Mouse (Mus musculus) neural tube, embryonic 10.5 days (tissue): ENCODE data around the gene Ppp1r1b.

Experiments
- DNase-seq: peaks from one replicate; pipeline ENCODE4 v3.0.0-alpha.2; 2017; ENCODE audit warnings: low spot score; ENCODE audit errors: extremely low spot score

The Ppp1r1b gene

DNA sequence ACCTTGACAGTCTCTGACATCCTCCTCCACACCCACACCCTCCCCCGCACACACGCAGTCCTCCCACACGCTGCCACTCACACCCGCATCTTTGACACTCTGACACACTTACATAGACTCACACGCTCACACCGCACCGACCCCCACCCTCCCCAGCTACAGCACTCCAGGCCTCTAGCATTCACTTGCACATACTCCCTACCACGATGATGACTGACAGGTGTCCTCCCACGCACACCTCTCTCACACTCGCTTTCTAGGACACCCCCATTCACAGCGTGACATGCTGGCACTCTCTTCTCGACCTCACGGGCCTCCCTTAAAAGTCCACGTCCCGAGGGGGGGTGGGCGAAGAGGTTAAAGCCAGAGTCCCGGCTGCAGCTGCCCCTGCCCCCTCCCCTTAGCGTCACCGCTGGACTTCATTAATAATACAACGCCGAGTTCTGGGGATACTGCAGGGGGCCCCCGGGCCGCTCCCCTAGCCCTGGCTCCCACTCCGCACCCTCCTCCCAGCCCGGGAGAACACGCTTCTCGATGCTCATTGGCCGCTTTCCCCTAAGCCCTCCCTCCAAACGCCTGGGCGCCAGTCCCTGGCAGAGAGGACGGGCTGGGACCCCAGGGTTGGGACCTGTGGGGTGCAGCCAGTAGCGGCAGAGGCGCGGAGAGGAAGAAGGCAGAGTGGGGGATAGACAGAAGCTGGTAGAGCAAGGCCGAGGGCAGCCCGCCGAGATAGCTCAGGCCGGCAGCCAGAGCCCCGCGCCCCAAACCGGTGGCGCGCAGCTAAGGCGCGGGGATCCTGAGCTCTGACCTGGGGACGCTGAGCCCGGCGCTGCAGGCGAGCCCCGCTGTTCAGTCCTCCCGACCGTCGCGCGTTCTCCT lies at the start of gene Ppp1r1b:
Gene Ppp1r1b (plus strand): TSS at position 322 of the 879 bp plus-strand sequence.
- DNase-seq = peak; percentile 51

DNA sequence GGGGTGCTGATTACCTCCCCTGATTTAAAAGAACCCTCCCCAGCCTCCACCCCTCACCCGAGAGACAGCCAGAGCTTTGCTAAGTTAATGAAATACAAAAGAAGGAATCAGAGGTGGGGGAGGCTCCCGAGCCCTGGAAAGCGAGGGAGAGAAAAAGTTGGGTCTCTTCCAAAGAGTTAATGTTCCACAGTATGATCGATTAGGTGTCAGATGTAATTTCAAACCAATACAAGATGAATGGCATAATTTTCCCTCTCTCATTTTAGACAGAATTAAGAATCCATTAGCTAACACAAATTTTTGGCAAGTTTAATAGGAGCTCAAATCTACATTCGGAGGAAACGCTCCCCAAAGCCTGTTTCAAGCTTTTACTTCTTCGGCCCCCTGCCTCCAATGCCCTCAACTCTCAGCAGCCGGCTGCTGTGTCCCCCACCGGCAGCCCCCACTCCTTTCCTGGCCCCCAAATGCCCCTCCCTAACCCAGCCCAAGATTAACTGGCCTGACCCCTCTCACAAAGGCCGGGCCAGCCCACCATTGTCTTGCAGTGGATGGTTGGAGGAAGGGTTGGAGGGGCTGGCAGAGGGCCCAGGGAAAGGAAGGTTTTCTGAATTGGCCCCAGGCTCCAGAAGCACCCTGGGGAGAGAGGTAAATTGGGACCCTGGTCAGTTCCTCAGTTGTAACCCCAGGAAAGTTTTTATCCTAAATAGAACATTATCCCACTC lies 49.6 kb upstream of the Ppp1r1b start:
- DNase-seq = peak; percentile 31

DNA sequence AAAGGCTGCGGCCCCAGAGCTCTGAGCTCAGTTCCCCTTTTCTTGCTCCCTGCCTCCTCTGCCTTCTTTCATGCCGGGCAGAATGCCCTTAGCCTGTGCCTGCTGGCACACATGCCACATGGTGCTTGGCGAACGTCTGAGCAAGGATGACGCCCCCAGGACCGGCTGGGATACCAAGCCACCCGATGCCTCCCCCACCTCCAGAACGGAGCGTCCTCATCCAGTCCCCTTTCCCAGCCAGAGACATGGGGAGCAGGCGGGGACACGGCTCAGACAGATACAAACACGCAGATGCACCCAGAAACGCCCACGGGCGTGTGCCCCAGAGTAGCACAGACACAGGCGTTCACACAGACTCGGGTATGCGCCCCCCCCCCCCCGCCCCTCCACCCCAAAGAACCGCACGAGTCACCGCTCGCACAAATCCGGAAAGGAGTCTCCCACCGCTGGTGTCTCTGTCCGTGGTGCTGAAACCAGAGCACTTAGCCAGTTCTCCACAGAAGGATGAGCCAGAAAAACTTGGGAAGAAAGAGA lies 34.3 kb upstream of the Ppp1r1b start:
- DNase-seq = peak; percentile 72

DNA sequence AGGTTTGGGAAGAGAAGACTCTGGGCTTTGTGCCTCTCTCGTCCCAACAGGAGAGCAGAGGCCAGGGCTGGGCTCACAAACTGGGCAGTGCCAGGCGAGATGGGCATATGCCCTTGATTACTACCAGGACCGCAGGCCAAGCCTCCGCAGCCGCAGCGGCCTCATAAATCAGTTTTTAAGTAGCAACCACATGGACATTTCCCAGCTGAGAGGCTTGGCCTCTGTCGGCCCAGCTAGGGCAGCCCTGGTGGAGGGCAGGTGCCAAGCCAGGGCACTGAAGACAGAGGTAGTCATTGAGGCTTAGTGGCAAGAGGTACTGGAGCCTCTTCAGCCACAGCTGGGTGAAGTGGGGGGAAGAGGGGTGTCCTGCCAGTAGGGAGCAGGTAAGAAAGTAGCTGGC lies 30.7 kb upstream of the Ppp1r1b start:
- no peak for DNase-seq

DNA sequence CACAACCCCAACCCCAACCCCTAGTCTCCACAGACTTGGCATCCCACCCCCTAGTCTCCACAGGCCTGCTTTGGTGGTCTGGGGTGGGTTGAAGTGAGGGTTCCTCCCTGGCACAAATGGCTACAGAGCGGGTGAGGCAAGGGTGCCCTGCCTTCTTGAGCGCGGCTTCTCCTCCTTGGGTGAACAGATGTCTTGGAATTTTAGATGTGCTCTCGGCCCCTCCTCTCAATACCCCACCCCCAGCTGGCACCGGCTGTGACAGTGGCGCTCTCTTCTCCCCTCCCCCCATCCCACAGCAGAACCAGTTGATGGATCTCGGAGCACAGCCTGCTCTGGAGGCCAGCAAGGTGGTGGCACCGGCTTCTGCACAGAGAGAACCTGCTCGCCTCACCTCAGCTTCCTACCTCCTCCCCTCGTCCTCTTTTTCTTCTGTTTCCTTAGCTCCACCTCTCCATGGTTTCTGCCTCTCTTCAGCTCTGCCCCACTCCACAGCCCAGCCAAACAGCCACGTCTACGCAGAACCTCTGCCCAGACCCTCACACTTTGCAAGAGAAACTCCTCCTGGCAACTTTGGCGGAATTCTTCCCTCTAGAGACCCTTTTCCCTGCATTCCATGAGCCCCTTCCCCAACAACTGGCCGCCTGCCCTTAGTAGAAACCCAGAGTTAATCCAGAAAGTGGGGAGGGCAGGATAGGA lies 29.6 kb upstream of the Ppp1r1b start:
- DNase-seq = no peak

DNA sequence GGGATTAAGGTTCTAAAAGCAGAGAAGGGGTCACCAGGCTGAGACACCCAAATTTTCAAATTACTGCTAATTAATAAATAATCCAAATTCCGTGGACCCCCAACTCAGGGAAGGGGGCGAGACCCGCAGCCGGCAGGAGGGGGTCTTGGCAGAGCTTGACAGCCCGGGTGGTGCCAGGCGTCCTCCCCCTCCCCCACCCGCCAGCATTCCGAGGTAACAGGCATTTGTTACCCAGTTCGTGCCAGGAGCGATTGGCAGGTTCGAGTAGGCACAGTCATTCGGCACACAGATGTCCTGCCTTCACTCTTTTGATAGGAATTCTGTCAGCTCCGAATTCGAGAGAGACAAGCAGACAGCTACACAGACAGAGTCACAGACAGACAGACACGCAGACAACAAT lies 29.1 kb upstream of the Ppp1r1b start:
- DNase-seq = no peak

DNA sequence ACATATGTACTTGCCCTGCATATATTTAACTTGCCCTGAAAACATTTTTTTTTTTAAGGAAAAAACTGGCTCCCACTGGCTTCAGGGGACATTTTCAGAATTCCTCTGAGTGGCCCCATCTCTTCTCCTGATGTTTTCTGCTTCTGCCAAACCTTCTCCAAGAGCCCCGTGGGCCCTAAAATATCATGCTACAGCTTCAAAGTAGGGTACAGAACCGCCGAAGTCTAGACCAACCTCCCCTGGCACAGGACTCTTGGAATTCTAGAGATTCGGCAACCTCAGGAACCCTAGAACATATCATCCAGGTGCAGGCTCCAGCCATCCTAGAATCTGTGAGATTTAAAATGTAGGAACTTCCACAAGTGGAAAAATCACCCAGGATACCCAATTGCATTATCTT lies 28.7 kb upstream of the Ppp1r1b start:
- no peak for DNase-seq

DNA sequence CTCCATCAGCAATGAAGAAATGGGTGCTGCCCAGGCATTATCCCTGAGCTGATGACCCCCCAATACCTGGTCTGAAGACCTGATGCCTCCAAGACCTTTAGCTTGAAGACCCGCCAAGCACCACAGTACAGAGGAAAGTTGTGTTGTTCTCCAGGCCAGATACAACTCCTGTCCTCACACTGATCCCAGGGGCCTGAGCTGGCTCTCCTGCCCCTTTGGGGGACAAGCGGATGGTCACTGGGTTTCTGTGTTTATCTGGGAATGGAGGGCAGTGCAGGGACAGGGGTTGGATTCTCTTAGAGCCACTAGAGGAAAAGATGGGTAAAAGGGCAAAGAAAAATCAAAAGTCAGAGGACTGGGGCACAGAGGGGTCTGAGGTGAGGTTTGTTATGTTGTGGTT lies 28.3 kb upstream of the Ppp1r1b start:
- peak; percentile 26 for DNase-seq

DNA sequence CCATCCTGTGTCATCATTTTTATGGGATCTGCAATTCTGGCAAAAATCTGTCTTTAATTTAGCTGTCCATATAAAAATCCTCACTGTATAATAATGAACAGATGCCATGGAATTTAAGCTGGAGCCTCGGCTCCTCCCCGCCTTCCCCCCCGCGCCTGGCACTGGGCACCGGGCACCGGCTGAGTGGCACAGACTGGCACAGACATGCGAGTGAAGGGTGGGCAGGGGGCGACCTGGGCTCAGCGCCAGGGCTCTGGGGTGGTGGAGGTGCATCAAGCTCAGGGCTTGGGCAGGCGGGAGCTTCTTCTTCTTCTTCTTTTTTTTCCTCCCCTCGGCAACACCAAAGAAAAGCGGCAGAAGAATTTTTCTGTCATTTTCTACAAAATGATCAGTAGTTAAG lies 27.8 kb upstream of the Ppp1r1b start:
- DNase-seq = peak; percentile 33

DNA sequence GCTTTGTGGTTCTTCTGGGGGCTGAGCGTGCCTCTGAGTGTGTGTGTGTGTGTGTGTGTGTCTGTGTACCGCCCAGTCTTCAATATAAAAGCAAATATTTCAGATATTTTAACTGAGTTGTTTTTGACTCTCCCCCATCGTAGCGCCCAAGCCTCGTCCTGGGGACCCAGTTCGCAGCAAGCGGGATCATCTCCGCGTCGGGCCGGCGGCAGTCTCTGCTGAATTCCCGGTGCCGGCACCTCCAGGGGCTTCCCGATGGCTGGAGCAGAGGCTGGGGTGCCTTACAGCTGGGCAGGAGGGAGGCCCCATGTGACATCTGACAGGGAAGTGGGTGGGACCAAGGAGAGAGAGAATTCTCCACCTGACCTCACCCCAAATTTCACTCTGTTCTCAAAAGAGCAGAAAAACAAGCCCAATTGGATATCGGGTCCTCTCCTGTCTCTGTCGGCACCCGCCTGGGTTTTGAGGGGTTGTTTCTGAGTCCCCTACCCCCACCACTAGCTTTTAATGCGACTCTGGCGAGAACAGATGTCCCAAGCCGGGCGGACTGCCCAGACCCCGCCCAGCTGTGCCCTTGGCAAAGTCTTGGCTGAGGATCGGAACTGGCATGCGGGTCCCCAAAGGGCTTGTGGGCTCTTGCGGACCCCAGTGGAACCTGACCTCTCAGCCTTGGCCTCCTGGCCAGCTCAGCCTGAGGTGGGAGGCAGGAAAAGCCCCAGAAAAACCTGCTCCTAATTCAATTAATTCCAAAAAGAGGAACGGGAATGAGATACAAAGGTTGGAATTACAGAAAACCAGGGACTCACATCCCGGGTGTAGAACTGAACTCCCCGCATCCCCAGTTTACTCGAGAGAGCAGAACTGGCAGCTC lies 27.2 kb upstream of the Ppp1r1b start:
- DNase-seq = peak; percentile 43

DNA sequence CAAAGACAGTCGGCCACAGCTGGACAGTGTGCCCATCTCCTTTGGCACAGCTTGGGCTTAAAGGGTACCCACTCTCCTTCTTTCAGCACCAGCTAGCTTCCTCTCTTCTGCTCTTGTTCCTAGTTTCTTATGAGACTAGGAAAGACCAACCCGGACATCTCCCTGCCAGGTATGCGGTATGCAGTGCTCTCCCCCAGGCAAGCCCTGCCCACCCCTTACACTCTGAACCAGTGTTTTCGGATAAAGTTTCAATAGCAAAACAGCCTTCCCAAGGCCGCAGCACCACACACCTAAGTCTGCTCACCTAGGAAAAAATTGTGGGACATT lies 26.6 kb upstream of the Ppp1r1b start:
- DNase-seq = no peak

DNA sequence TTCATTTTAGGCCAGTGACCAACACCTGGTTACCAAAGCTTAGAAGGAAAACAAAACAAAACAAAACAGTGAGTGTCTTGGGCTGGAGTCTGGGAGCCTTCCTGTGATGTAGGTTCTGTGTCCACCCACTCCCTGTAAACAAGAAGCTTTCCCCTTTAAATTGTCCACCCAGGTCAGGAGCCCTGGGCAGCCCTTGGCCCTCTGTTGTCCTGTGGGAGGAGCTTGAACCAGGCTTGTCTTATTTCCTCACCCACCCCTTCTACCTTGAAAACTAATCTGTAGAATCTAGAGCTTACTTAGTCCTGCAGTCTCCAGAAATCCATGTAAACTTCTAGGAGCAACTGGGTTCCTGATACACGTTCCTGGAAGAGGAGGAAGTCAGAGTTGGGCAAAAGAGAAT lies 26.0 kb upstream of the Ppp1r1b start:
- DNase-seq = no peak

DNA sequence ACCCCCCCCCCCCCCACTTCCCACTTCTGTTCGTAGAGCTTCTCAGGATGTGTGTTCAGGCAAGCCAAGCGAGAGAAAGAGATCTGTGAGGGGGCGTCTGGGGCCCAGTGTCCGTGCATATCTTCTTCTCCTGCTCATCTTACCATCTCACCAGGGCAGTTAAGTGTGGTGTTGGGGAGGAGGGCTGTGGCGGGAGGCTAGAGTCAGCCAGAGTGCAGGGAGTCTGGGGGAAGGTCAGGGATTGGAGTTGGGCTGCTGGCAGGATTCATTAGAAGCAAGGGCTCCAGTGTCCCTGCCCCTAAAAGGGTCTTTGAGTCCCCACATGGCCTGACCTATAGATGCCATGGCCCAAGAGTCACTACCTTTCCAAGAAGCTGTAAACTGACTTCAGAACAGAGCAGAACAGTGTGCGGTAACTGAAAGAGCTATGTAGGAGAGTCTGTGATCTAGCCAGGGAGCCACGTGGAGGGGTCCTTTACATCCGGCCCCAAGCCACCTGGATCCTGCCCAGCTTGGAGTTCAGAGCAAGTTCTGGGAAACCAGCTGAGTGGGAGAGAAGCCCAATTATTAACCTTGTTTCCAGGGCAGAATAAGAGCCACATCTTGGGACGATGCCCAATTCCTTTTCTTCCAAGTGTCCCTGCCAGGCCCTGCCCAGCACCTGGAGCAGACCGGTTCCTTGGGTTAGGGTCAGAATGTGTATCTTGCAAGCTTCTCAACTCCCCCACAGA lies 24.9 kb upstream of the Ppp1r1b start:
- DNase-seq = peak; percentile 23

DNA sequence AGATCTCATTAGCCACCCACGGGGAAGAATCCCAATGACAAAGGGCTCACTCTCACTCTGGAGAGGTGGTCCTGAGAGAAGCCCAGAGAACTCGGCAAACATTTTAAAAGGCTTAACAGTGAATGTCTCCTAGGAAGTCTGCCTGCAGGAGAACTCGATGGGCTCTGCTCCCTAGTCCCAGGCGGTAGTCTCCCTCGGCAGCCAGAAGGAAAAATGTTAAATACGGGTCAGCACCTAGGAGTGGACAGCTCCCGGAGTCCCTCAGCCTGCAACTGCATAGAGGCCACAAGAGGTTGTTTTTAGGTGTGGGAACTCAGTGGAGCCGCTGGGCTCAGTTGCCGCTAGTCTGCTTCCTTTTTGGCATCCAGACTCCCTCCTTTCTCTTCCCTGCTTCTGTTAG lies 24.3 kb upstream of the Ppp1r1b start:
- DNase-seq = peak; percentile 54

DNA sequence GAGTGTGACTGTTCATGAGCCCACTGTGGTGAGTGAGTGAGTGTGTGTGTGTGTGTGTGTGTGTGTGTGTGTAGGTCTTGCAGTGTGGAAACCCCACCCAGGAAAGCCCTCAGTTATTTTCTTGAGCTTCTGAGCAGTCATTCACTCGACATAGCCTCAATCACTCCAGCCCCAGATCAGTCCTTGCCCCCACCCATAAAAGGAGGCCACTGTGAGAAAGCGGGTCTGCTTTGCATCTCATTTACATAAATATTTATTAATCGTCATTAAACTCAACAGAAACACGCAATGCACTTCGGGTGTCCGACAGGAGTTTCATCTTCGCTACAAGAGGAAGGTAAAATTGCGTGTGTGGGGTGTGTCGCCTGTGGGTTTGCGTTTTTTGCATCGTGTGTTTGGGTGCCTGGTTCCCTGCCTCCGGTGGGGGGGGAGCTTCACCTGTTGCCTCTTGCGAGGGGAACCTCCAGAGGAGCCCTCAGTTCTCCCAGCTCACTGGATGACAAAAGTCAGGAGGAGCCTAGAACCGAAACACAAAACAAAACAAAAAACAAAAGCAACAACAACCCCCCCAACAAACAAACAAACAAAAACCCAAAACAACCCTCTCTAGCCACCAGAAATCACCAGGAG lies 22.9 kb upstream of the Ppp1r1b start:
- DNase-seq = no peak

DNA sequence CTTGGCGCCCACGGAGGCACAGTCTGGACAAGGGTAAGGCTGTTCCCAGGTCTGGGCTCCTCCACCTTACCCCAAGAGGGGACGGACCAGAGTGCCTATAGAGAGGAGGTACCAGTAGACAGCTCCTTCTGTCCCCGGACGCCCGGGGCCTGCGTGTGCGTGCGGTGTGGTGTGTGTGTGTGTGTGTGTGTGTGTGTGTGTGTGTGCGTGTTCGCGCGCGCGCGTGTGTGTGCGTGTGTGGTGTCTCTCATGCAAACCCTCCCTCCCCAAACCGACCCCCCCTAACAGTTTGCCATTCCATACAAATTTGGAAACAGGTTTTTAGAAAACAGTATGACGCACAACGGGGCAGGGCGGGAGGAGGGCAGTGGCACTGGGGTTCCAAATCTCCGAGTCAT lies 22.4 kb upstream of the Ppp1r1b start:
- no peak for DNase-seq

DNA sequence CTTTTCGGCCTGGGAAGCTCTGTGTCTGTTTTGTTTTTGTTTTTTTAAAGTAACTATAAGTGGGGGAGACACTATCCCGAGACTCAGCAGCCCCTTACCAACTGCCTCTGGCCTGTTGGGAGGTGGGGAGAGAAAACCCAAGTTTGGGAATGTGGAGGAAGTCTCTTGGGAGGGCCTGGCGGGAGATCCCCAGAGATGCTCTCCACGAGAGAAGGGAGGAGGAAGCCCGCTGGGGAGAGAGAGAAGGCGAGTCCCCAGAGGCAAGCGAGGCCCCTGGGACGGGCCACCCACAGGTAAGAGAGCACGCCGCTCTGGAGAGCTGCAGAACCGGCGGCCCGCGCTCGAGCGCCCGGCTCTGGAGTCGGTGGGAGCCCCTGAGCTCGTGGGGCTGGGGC lies 21.5 kb upstream of the Ppp1r1b start:
- DNase-seq = no peak

DNA sequence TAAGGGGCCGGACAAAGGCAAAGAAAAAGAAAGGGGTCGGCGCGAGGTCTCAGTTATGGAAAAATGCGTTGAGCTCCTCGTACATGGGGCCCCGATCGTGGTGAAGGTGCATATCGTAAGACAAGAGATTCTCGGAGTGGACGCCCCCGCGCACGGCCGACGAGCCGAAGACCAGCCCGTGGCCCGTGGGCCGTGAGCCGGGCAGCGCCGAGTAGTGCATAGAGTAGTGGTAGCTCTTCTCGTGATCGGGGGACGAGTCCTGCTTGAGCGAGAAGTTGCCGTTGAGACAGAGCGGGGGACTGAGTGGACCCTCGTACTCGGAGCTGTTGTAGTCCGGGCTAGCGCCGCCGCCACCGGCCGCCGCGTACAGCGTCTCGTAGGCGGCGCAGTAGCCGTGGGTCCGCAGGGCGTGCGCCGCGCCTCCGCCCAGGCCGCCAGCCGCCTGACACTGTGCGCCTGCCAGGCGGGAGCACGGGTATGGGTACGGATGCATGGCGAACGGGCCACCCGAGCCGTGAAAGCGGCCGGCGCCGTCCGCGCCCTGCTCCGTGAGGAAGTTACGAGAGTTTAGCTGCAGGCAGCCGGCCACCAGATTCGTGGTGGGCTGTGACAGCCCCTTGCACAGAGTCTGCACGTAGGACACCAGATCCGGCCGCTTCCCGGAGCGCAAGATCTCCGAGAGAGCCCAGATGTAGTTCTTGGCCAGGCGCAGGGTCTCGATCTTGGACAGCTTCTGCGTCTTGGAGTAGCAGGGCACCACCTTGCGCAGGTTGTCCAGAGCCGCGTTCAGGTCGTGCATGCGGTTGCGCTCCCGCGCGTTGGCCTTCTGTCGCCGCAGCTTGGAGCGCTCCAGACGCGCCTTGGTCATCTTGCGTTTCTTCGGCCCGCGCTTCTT lies 20.8 kb upstream of the Ppp1r1b start:
- peak; percentile 68 for DNase-seq

DNA sequence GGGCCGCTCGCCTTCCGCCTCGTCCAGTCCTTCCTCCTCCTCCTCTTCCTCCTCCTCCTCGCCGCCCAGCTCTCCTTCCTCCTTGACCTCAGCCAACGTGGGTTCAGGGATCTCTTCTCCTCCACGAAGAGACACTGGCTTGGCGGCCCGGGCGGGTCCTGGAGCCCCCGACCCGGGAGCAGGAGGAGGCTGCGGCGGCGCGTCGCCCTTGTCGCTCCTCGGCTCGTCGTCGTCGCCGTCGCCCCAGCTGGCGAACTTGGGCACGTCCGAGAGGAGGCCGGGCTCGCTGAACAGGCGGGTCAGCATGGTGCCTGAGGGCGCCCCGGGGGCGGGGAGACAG lies 20.2 kb upstream of the Ppp1r1b start:
- DNase-seq = peak; percentile 56
